Mouse (Mus musculus) adrenal gland, postnatal 10 days (tissue): ENCODE data around the gene Uchl5. TPM values are rescaled to one million over a fixed set of nuclear protein-coding genes. Genes with fewer than 3 reads are reported as not detected.

Experiments used
- DNase-seq: peaks from one replicate; pipeline ENCODE4 v3.0.0; 2021; ENCODE audit warnings: mixed read lengths
- long read RNA-seq, 2 experiments: library from polyadenylated mRNA; stranded (forward); transcript quantifications; one replicate each; pipeline ENCODE4 v2.0.0; 2021
- total RNA-seq, 2 experiments: library from RNA; stranded (reverse); gene quantifications; 2 replicates each; pipeline ENCODE4 v1.2.3; 2021

The Uchl5 gene
- 10 to 100 TPM; 26.6 to 30.3 TPM for total RNA-seq
- long read RNA-seq, experiment 1, transcript Uchl5-201 (11 exons, 1,845 nt) = major isoform, 36 of 73 reads
- long read RNA-seq, experiment 1, transcript Uchl5-206 (11 exons, 1,696 nt) = minor isoform, 25 of 73 reads
- long read RNA-seq, experiment 1, partial matches to known transcripts = 10 of 73 reads
- long read RNA-seq, experiment 1, other reads (novel, unspliced or antisense) = 2 of 73 reads
- long read RNA-seq, experiment 2, transcript Uchl5-201 (11 exons, 1,845 nt) = major isoform, 20 of 50 reads
- long read RNA-seq, experiment 2, transcript Uchl5-206 (11 exons, 1,696 nt) = minor isoform, 15 of 50 reads
- long read RNA-seq, experiment 2, partial matches to known transcripts = 12 of 50 reads
- long read RNA-seq, experiment 2, other reads (novel, unspliced or antisense) = 3 of 50 reads

GRCm38 (mm10) chr1:143776446-143777411 lies at the start of gene Uchl5, which contains the start of gene Trove2:
Gene Uchl5, plus strand, starts transcription at chr1:143777272.
Gene Trove2, minus strand, starts transcription at chr1:143777068.
- peak; percentile 99 for DNase-seq

- peak; percentile 29 for DNase-seq
These were observed 49.2 kb upstream of the Uchl5 start for GRCm38 (mm10) chr1:143727701-143728445.

DNA sequence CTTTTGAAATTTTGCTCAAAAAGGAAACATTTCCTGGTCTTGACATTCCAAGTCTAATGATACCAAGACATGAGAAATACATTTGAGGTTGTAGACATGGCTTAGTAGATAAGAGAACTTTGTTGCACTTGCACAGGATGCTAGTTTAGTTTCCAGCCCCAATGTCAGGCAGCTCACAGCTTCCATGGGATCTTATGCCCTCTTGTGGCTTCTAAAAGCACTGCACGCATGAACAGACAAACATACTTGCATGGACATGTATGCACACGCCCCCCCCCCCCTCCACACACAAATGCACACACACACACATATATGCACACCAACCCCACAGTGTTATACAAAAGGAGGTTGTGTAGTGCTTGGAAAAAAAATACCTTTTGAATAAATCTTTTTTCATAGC lies 46.2 kb upstream of the Uchl5 start:
- peak; percentile 49 for DNase-seq

DNA sequence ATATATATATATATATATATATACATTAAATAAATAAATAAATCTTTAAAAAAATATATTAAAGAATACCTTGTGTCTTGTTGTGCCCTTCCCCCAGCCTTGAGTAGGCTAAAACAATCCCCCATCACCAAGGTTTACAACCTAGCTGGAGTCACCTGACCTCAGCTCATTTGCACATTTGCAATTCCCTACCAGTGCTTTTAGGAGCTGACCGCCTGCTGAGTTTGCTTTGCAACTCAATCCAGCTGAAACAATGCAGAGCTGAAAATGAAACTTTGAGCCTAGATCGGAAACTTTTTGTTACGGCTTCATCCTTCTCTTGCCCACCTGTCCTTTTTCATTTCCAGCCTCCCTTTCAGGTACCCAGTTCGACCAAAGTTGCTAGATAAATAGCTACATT lies 45.4 kb upstream of the Uchl5 start:
- no peak for DNase-seq

DNA sequence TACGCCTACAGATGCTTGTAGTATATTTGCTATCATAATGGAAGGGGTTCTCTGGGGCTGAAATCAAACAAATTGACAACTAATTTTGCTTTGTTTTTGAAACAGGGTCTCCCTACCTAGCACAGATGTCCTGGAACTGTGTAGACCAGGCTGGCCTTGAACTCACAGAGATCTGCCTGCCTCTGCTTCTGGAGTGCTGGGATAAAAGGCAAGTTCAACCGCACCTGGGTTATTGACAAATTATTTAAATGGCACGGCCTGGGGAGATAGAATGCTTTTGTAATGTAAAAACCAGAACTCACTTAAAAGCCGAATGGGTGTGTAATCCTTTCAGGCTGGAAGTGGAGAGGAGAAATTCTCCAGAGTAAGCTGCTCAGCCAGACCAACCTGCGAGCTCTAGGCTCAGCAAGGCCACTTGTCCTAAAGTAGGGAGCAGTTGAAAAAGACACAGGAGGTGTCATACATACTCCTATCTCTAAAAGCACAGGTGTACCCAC lies 43.1 kb upstream of the Uchl5 start:
- no peak for DNase-seq

GRCm38 (mm10) chr1:143738811-143739210 lies 38.3 kb upstream of the Uchl5 start:
- no peak for DNase-seq

GRCm38 (mm10) chr1:143739361-143740350 lies 37.4 kb upstream of the Uchl5 start:
- DNase-seq = peak; percentile 91

GRCm38 (mm10) chr1:143740581-143740980 lies 36.5 kb upstream of the Uchl5 start:
- DNase-seq = no peak

GRCm38 (mm10) chr1:143741331-143741730 lies 35.7 kb upstream of the Uchl5 start:
- no peak for DNase-seq

- no peak for DNase-seq
These were observed 34.9 kb upstream of the Uchl5 start for GRCm38 (mm10) chr1:143742186-143742585.

DNA sequence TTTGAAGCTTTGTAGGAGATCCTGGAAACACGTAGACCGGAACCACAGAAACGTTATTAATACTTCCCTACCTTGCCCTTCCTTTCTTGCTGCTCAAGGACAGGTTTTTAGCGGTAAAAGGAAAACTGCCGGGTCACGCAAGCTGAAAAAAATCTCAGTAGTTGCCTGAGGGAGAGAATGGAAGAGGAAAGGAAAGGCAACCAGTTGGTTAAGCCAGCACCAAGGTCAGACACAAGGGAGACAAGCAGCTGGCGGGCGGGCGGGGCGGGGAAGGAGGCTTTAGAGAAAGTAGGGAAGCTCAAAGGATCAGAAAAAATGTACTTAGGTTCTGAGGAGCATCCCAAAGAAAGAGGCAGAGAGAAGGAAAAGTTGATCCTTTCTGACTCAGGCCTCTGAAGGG lies 31.2 kb upstream of the Uchl5 start:
- DNase-seq = no peak

- no peak for DNase-seq
These were observed 14.9 kb upstream of the Uchl5 start for GRCm38 (mm10) chr1:143762159-143762558.

GRCm38 (mm10) chr1:143764443-143764842 lies 12.6 kb upstream of the Uchl5 start:
- no peak for DNase-seq

GRCm38 (mm10) chr1:143765801-143766200 lies 11.3 kb upstream of the Uchl5 start:
- no peak for DNase-seq

GRCm38 (mm10) chr1:143766238-143766637 lies 10.8 kb upstream of the Uchl5 start:
- DNase-seq = no peak

GRCm38 (mm10) chr1:143770444-143771109 lies 6.5 kb upstream of the Uchl5 start:
- DNase-seq = no peak

GRCm38 (mm10) chr1:143773082-143773481 lies 4.0 kb upstream of the Uchl5 start:
- no peak for DNase-seq

GRCm38 (mm10) chr1:143773909-143774308 lies 3.2 kb upstream of the Uchl5 start:
- DNase-seq = no peak

- DNase-seq = no peak
These were observed 616 bp downstream of the Uchl5 start for GRCm38 (mm10) chr1:143777558-143778218.
